Mouse (Mus musculus): ENCODE data around the gene Clec1a.
"Not testable (repeated sequence)": the region's sequence is repeated elsewhere in the genome, so short reads cannot be mapped to it uniquely, and the experiment has no call there.

Clec1a gene

GRCm38 (mm10) chr6:129451411-129452039, at the start of gene Clec1a:
Clec1a (minus strand) TSS chr6:129452000.
- no peak for DNase-seq (ENCODE audit: low spot score)

- not testable (repeated sequence) for DNase-seq (ENCODE audit: low spot score)
Measured at GRCm38 (mm10) chr6:129499516-129499915, 47.7 kb upstream of the Clec1a start.

- DNase-seq (ENCODE audit: low spot score) = no peak
Measured at GRCm38 (mm10) chr6:129497345-129498218, 45.8 kb upstream of the Clec1a start.

- DNase-seq (ENCODE audit: low spot score) = no peak
Measured at GRCm38 (mm10) chr6:129494924-129495323, 43.1 kb upstream of the Clec1a start.

- no peak for DNase-seq (ENCODE audit: low spot score)
Measured at GRCm38 (mm10) chr6:129480089-129480958, 28.5 kb upstream of the Clec1a start.

GRCm38 (mm10) chr6:129476404-129477126, 24.8 kb upstream of the Clec1a start:
- DNase-seq (ENCODE audit: low spot score) = peak; percentile 56

GRCm38 (mm10) chr6:129472627-129473026, 20.8 kb upstream of the Clec1a start:
- no peak for DNase-seq (ENCODE audit: low spot score)

- no peak for DNase-seq (ENCODE audit: low spot score)
Measured at GRCm38 (mm10) chr6:129471386-129471785, 19.6 kb upstream of the Clec1a start.

GRCm38 (mm10) chr6:129449743-129450142, 2.1 kb downstream of the Clec1a start:
- peak; percentile 15 for DNase-seq (ENCODE audit: low spot score)

- no peak for DNase-seq (ENCODE audit: low spot score)
Measured at GRCm38 (mm10) chr6:129438033-129438432, 13.8 kb downstream of the Clec1a start.

GRCm38 (mm10) chr6:129436025-129436424, 15.8 kb downstream of the Clec1a start:
- DNase-seq (ENCODE audit: low spot score) = no peak

- DNase-seq (ENCODE audit: low spot score) = no peak
Measured at GRCm38 (mm10) chr6:129434239-129434638, 17.6 kb downstream of the Clec1a start.

- no peak for DNase-seq (ENCODE audit: low spot score)
Measured at GRCm38 (mm10) chr6:129427281-129427680, 24.5 kb downstream of the Clec1a start.

- DNase-seq (ENCODE audit: low spot score) = peak; percentile 42
Measured at GRCm38 (mm10) chr6:129425812-129426211, 26.0 kb downstream of the Clec1a start.

GRCm38 (mm10) chr6:129425217-129425616, 26.6 kb downstream of the Clec1a start:
- DNase-seq (ENCODE audit: low spot score) = peak; percentile 16

GRCm38 (mm10) chr6:129423734-129424072, 28.1 kb downstream of the Clec1a start:
- peak; percentile 65 for DNase-seq (ENCODE audit: low spot score)

GRCm38 (mm10) chr6:129423040-129423733, 28.6 kb downstream of the Clec1a start:
- DNase-seq (ENCODE audit: low spot score) = no peak

- DNase-seq (ENCODE audit: low spot score) = no peak
Measured at GRCm38 (mm10) chr6:129422311-129422710, 29.5 kb downstream of the Clec1a start.

GRCm38 (mm10) chr6:129414177-129414576, 37.6 kb downstream of the Clec1a start:
- no peak for DNase-seq (ENCODE audit: low spot score)

- DNase-seq (ENCODE audit: low spot score) = no peak
Measured at GRCm38 (mm10) chr6:129408562-129408961, 43.2 kb downstream of the Clec1a start, which contains the start of gene Clec9a. Clec9a (plus strand) TSS chr6:129408862.

- no peak for DNase-seq (ENCODE audit: low spot score)
Measured at GRCm38 (mm10) chr6:129407324-129407723, 44.5 kb downstream of the Clec1a start.
